10 mouse cellular contexts compared by ENCODE assay signal in genomic region chr17:14371606-14372005, GRCm38 (mm10).
DNase-seq lines count a peak whose midpoint lies in the region; ATAC-seq and TF ChIP-seq lines count a peak whose summit lies in the region.
"Had no signal": no experiment of that assay in that cellular context is flagged by ENCODE, and none has a peak within 500 bp of the region (broad histone marks: within the 10 kb centered on the region; RNA-seq: fewer than 3 reads in every experiment).

No protein-coding gene starts in this region.

- peak in 1 of 2 experiments; percentile 17 for DNase-seq in layer of hippocampus, adult 2 months (ENCODE audit: low spot score in 2 of 2)
- DNase-seq in layer of hippocampus, postnatal 14 days (ENCODE audit: low spot score in 2 of 2): no peak
- peak; percentile 30 for DNase-seq in fibroblast of lung, adult 2 months (ENCODE audit: low read depth)
- peak; percentile 54 for DNase-seq in lung, postnatal 14 days
- DNase-seq in left cerebral cortex, adult 2 months (ENCODE audit: extremely low spot score in 1 of 2, low spot score in 2 of 2): no peak

- H3K36me3 ChIP-seq in kidney, embryonic 15.5 days: no peaks in the 10 kb centered on the region
- H3K36me3 ChIP-seq: heart, embryonic 15.5 days had no signal

- WGBS in kidney, embryonic 15.5 days: 54% methylated on average over 6 of the region's 6 CpGs

- peaks cover 18% of the 10 kb centered on the region for H3K4me1 ChIP-seq in kidney, embryonic 15.5 days
- H3K4me1 ChIP-seq: heart, embryonic 15.5 days had no signal

- no peaks in the 10 kb centered on the region for H3K9me3 ChIP-seq in kidney, embryonic 15.5 days (replicated peaks)
- H3K9me3 ChIP-seq: heart, embryonic 15.5 days; limb, embryonic 15.5 days had no signal

- peak overlapping the region; percentile 74 for H3K27ac ChIP-seq in layer of hippocampus, adult 2 months
- H3K27ac ChIP-seq in kidney, embryonic 15.5 days: 0 out of 2 replicates have a peak overlapping the region, but pooled peaks have one; percentile 65
- H3K27ac ChIP-seq in left cerebral cortex, adult 2 months: no peak overlapping the region
- H3K27ac ChIP-seq: heart, embryonic 15.5 days; limb, embryonic 15.5 days had no signal

- intact Hi-C loops in left cerebral cortex, adult 2 months (cut with DNase I): loop anchor here (2.0 to 5.0 kb wide), 3 partner anchors 107 to 136 kb away; no protein-coding TSS in a partner anchor

- no peak overlapping the region for H3K9ac ChIP-seq in kidney, embryonic 15.5 days
- H3K9ac ChIP-seq: heart, embryonic 15.5 days; limb, embryonic 15.5 days had no signal

- H3K4me3 ChIP-seq in layer of hippocampus, adult 2 months: no peak overlapping the region
- H3K4me3 ChIP-seq in kidney, embryonic 15.5 days (replicated peaks): no peak overlapping the region
- no peak overlapping the region for H3K4me3 ChIP-seq in left cerebral cortex, adult 2 months
- H3K4me3 ChIP-seq: heart, embryonic 15.5 days; limb, embryonic 15.5 days had no signal

- TF ChIP-seq CTCF in layer of hippocampus, adult 2 months (conservative IDR thresholded peaks at IDR 0.05): no peak
- TF ChIP-seq CTCF in left cerebral cortex, adult 2 months (IDR thresholded peaks at IDR 0.05): no peak

- H3K4me2 ChIP-seq in kidney, embryonic 15.5 days: no peak overlapping the region
- H3K4me2 ChIP-seq: heart, embryonic 15.5 days; limb, embryonic 15.5 days had no signal

- 0 out of 2 replicates have a peak, but pooled peaks have one; percentile 10 for ATAC-seq in kidney, embryonic 15.5 days (replicated peaks; ENCODE audit: low FRiP score)
- no peak for ATAC-seq in erythroblast, adult 5-6 weeks (replicated peaks; ENCODE audit: low FRiP score, poor library complexity, severe bottlenecking)
- ATAC-seq in granulocyte monocyte progenitor cell, adult 5-6 weeks (replicated peaks; ENCODE audit: poor library complexity, severe bottlenecking): no peak

- peaks cover 3% of the 10 kb centered on the region; the same call in 1 of the 2 replicates for H3K27me3 ChIP-seq in kidney, embryonic 15.5 days
- H3K27me3 ChIP-seq: limb, embryonic 15.5 days had no signal

Comparison
In these comparisons a context has a peak if more than half of its experiments do, and no peak if none do; other contexts are left out.
1. DNase-seq: peak in fibroblast of lung, adult 2 months (single experiment) and lung, postnatal 14 days (single experiment); none in layer of hippocampus, postnatal 14 days (0 of 2) and left cerebral cortex, adult 2 months (0 of 2).